Mouse (Mus musculus) megakaryocyte, embryonic 14.5 days (primary cell): Measurements from ENCODE around the gene Tbxa2r. TPM values are rescaled to one million over a fixed set of nuclear protein-coding genes. Genes with fewer than 3 reads are reported as not detected.

ENCODE experiments used
- H3K27me3 ChIP-seq: replicated peaks from 2 replicates; pipeline ENCODE3; 2012; ENCODE audit warnings: inconsistent platforms
- H3K36me3 ChIP-seq: replicated peaks from 2 replicates; pipeline ENCODE3; 2012; ENCODE audit warnings: low read length, inconsistent platforms, mixed read lengths
- H3K4me1 ChIP-seq: 2 replicates; pipeline ENCODE4 v1.6.1; 2012; ENCODE audit warnings: inconsistent platforms
- H3K4me3 ChIP-seq: replicated peaks from 2 replicates; pipeline ENCODE3; 2012; ENCODE audit warnings: moderate library complexity, mild to moderate bottlenecking, inconsistent platforms
- H3K9me3 ChIP-seq: 2 replicates; pipeline ENCODE4 v1.6.1; 2012; ENCODE audit warnings: inconsistent platforms
- FLI1 ChIP-seq: IDR thresholded peaks from 2 replicates; pipeline ENCODE4 v1.6.1; 2012; ENCODE audit warnings: low read length, inconsistent platforms, mixed read lengths
- GATA1 ChIP-seq: IDR thresholded peaks from 3 replicates; pipeline ENCODE4 v1.6.1; 2012; ENCODE audit warnings: mixed read lengths, low read length, inconsistent platforms, borderline replicate concordance
- polyA plus RNA-seq: library from polyadenylated mRNA; stranded (reverse); fragments of >175 nt; gene quantifications from 2 replicates; pipeline ENCODE4 v1.2.3, GENCODE M21; 2012; ENCODE audit warnings: low replicate concordance; ENCODE audit not compliant: insufficient read depth

The Tbxa2r gene
- polyA plus RNA-seq, 1 experiment: 87.5 TPM

DNA sequence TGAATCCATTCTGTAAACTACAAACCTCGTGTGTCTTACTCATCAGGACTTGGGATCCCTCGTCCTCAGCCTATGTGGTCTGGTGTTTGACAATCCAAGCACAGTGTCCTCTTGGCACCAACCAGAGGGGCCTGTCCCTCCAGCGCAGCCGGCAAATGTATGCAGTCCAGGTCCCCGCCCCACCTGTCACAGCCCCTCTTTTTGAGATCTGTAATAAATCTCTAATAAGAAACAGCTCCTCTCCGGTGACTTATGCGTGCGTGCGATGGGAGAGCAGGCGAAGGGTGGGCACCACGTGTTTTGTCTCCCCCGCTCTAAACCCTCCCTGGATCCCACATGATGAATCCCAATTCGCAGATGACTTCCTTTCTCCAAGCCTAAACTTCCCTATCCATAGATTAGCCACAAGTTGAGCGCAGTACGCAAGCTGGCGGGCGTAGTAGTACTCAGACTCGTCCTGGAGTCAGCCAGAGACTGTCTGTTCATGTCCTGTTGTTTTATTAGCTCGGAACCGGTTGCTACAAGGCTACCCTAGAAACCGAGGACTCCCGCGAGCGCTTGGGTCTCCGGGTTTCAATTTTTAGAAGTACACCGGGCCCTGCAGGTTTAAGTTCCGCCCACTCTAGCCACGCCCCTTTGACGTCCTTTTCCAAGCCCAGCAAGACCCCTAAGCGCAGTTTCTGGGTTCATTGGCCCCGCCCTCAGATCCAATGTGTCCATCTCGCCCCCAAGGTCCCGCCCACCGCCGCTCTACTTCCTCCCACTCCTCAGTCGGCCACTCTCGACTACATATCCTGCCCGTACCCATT is 8.6 kb upstream of the Tbxa2r start:
- H3K9me3 ChIP-seq: no peaks in the 10 kb centered on the region
- peak overlapping the region; percentile 98 for H3K4me3 ChIP-seq
- H3K27me3 ChIP-seq: no peaks in the 10 kb centered on the region
- peaks cover 72% of the 10 kb centered on the region for H3K36me3 ChIP-seq
- peaks cover 87% of the 10 kb centered on the region for H3K4me1 ChIP-seq
- TF ChIP-seq FLI1: no peak

DNA sequence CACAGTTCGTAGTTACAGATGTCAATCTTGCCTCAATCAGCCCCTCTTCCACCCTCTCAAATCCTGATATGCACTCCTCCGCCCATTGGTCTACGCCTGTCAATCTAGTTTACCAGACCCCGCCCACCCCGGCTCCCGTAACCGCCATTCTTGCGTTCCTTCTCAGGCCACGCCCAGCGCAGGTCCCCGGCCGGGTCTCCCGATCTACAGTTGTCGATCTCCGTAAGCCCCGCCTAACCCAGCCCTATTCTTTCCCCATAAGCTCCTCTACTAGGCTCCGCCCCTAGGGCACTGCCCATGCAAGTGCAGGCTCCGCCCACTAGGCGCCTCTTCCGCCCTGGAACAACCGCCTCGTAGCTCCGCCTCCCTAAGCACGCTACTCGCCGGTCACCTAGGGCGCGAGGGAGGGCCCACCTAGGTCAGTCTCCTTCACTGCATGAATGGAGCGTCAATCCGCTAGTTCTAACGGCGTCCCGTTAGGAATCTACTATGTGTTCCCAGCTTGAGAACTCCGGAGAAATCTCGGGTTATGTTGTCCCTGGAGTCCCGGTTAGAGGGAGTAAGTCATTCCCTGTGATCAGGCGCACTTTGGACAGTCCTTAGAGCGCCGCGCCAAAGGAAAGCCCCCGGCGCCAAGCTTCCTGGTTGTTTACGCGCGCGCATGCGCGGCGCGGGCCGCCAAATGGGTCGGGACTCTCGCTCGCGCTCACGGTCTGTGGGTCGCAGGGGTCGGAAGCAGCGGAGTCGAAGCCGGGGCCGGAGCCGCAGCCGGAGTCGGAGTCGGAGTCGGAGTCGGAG is 7.8 kb upstream of the Tbxa2r start, which contains the start of gene Cactin:
TSS of gene Cactin (plus strand) at position 554 of the 798 bp plus-strand sequence.
- Histone ChIP-seq H3K4me1 (peaks cover 87% of the 10 kb centered on the region), H3K36me3 (peaks cover 72% of the 10 kb centered on the region)

DNA sequence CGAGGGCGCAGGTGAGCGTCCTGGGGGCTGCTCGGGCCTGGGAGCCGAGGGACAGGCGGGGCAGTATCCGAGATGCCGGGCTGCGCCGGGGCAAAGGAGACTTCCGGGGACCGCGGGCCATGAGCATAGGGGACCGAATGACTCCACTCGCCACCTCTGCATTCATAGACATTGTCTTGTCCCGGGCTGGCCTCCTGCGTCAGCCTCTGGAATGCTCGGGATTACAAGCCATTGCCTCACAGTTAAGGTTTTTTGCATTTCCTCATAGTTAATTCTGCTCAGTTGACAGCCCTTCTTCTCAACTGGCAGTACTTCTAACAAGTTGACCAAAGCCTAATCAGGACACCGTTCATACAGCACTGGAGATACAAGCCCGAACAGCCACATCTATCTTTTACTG is 7.1 kb upstream of the Tbxa2r start:
- H3K4me1 ChIP-seq: peaks cover 87% of the 10 kb centered on the region
- no peak for TF ChIP-seq FLI1
- no peak for TF ChIP-seq GATA1

More for the DNA sequence above, 7.8 kb upstream of the Tbxa2r start, which contains the start of gene Cactin:
- Histone ChIP-seq H3K4me3 (peak within 1 kb of the TSS; percentile 98), H3K27me3 (no peaks in the 10 kb centered on the region), H3K9me3 (no peaks in the 10 kb centered on the region)
- TF ChIP-seq GATA1 (no peak), FLI1 (no peak)

GRCm38 (mm10) chr10:81322444-81322843 is 6.1 kb upstream of the Tbxa2r start:
- Histone ChIP-seq H3K9me3 (no peaks in the 10 kb centered on the region), H3K4me1 (peaks cover 87% of the 10 kb centered on the region), H3K27me3 (no peaks in the 10 kb centered on the region), H3K36me3 (peaks cover 70% of the 10 kb centered on the region), H3K4me3 (peak overlapping the region; percentile 98)
- TF ChIP-seq GATA1 (no peak), FLI1 (no peak)

More for the DNA sequence above, 7.1 kb upstream of the Tbxa2r start:
- Histone ChIP-seq H3K9me3 (no peaks in the 10 kb centered on the region), H3K27me3 (no peaks in the 10 kb centered on the region), H3K36me3 (peaks cover 72% of the 10 kb centered on the region), H3K4me3 (peak overlapping the region; percentile 98)

DNA sequence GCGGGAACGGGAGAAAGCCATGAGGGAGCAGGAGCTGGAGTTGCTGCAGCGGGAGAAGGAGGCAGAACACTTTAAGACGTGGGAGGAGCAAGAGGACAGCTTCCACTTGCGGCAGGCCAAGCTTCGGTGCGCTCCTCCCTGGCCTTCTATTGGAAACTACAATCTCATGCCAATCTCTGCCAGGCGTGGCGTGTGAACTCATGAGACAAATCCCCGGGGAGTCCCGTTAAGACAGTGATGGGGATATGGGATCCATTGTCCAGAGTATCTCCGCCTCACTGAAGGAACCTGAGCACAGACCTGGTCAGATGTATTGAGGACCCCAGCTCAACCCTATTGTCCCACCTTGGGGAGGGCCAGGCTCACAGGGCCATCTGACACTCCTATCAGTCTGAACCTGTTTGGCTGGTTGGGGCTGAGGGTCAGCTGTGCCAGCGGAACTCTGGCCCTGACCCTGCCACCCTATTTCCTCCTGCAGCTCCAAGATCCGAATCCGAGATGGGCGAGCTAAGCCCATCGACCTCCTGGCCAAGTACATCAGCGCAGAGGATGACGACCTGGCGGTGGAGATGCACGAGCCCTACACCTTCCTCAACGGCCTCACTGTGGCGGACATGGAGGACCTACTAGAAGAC is 5.3 kb upstream of the Tbxa2r start:
- peaks cover 62% of the 10 kb centered on the region for H3K36me3 ChIP-seq
- peak overlapping the region; percentile 98 for H3K4me3 ChIP-seq
- peaks cover 87% of the 10 kb centered on the region for H3K4me1 ChIP-seq

GRCm38 (mm10) chr10:81323791-81324530 is 4.6 kb upstream of the Tbxa2r start:
- H3K4me1 ChIP-seq: peaks cover 87% of the 10 kb centered on the region
- no peak for TF ChIP-seq GATA1
- TF ChIP-seq FLI1: no peak

More for the DNA sequence above, 5.3 kb upstream of the Tbxa2r start:
- TF ChIP-seq FLI1 (no peak), GATA1 (no peak)
- Histone ChIP-seq H3K9me3 (no peaks in the 10 kb centered on the region), H3K27me3 (no peaks in the 10 kb centered on the region)

GRCm38 (mm10) chr10:81325176-81325575 is 3.4 kb upstream of the Tbxa2r start:
- Histone ChIP-seq H3K4me1 (peaks cover 88% of the 10 kb centered on the region), H3K9me3 (no peaks in the 10 kb centered on the region), H3K36me3 (peaks cover 58% of the 10 kb centered on the region), H3K4me3 (peak overlapping the region; percentile 16), H3K27me3 (no peaks in the 10 kb centered on the region)
- TF ChIP-seq FLI1 (no peak), GATA1 (no peak)

More at GRCm38 (mm10) chr10:81323791-81324530, 4.6 kb upstream of the Tbxa2r start:
- H3K9me3 ChIP-seq: no peaks in the 10 kb centered on the region
- peak overlapping the region; percentile 38 for H3K4me3 ChIP-seq
- peaks cover 55% of the 10 kb centered on the region for H3K36me3 ChIP-seq
- no peaks in the 10 kb centered on the region for H3K27me3 ChIP-seq

- Histone ChIP-seq H3K27me3 (no peaks in the 10 kb centered on the region), H3K4me3 (peak overlapping the region; percentile 21), H3K9me3 (no peaks in the 10 kb centered on the region), H3K36me3 (peaks cover 64% of the 10 kb centered on the region), H3K4me1 (peaks cover 94% of the 10 kb centered on the region)
- TF ChIP-seq GATA1 (no peak), FLI1 (no peak)
These were observed 2.8 kb upstream of the Tbxa2r start for GRCm38 (mm10) chr10:81325781-81326180.

DNA sequence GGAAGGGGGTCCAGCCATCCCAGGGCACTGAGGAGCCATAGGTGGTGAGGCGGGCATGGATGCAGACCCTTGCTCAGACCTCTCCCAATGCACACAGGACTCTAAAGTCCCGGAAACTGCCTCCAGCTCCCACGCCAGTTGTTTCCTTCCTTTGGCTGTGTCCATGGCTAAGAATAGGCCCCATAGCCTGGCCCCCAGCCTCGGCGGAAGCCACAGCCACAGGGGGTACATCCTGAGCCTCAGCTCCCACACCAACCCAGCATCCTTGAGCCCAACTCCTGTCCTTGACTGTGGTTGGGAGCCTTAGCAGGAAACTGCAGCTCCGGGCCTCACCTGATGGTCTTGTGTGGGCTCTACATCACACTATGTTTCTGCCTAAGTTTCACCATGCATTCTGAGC is 1.7 kb upstream of the Tbxa2r start:
- Histone ChIP-seq H3K27me3 (no peaks in the 10 kb centered on the region), H3K4me3 (peak overlapping the region; percentile 88), H3K9me3 (no peaks in the 10 kb centered on the region), H3K36me3 (peaks cover 69% of the 10 kb centered on the region), H3K4me1 (peaks cover 99% of the 10 kb centered on the region)
- TF ChIP-seq FLI1 (no peak), GATA1 (no peak)
